Mouse (Mus musculus) retina, embryonic 14.5 days (tissue): ENCODE measurements at regions not wholly inside any gene's neighbourhood (a gene's known extent, or its start where the extent isn't known, plus 50 kb on each side); places are given as distances from the start of the nearest gene placed in this dataset.

Experiments
- DNase-seq: peaks from one replicate; pipeline ENCODE4 v3.0.0-alpha.2; 2015; ENCODE audit warnings: low spot score

GRCm38 (mm10) chr6:148599473-148599872, 155.3 kb upstream of the Tmtc1 start:
- DNase-seq: no peak

GRCm38 (mm10) chr6:148598746-148599337, 154.7 kb upstream of the Tmtc1 start:
- peak; percentile 73 for DNase-seq

DNA sequence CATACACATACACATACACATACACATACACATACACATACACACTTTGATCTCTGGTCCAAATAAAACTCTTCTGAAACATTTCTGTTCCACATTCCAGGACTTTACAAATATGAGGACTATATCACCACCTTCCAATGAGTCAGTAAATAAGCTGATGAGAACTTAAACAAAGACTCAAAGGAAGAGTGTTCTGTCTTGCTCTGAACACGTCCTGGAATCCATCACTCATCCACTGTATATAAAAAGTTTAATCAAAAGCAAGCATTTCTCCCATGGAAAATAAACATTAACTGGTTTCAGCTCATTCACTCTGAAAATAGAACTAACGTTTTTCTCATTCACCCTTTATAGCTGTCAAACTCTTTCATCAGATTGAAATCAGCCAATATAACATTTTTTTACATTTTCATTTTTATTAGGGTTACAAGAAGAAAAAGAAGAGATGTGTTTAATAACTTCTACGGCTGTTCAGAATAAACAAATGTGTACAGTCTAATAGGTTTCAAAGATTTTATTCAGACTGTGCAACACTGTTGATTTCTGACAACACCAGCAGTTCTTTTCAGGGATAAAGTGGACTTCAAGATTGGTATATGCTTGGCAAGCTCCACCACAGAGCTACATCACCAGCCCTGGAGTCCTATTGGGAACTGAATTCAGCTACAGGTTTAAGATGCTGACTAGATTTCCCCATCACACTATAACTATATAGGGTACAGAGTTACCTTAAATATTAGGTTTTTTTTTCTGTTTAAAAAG, 151.0 kb upstream of the Tmtc1 start:
- DNase-seq: no peak

- DNase-seq: no peak
Measured at GRCm38 (mm10) chr6:148588971-148589370, 144.8 kb upstream of the Tmtc1 start.

DNA sequence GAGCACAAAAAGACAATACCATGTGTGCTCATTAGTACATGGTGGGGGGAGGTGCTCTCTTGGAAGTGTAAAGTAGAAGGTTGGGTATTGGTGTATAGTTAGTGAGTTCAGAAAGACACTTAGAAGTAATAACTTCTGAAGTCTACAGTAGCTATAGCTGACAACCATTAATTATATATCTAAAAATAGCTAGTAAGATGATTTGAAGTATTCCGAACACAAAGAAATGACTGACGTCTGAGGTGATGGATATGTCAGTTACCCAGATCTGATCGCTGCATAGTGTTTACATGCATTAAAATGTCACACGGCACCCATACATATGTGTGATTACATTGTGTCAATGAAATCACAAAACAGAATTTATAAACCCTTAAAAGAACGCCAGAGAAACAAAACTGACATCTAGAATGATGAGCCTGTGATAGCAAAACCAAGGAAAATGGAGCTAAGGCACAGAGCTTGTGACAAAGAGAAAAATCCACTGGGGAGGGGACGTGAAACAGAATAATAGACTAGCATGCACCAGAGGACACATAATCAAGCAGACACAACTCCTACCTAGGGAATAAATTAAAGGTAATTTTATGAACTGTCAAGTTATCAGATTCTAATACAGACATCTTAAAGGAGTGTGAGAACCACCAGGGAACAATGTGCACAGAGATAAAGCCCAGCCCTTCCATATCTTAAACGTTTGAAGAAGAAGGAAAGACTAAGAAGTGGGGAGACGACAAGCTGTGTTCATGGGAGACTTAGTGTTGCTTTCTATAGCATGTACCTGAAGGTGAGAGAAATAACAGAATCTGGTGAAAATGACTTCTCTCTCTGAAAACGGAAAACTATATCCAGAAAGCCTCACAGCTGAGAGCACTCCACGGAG, 142.5 kb upstream of the Tmtc1 start:
- DNase-seq: peak; percentile 15

DNA sequence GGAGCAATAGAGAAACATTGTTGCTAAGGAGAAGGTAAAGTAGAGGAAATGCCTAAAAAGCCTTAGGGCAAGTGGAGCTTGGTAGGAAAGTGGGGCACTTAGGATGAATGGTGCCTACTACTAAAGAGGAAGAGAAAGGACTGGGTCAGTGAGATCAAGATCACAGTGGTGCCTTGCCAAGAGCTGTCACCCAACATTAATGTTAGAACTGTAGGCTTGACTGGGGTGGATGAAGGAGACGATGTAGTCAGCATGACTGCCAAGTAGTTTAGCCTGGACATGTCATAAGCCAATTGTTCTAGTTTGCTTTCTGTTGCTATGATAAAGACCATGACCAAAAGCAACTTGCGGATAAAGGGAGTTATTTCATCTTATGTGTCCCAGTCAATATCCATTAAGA, 139.9 kb upstream of the Tmtc1 start:
- peak; percentile 22 for DNase-seq

- no peak for DNase-seq
Measured at GRCm38 (mm10) chr6:148578281-148578680, 134.1 kb upstream of the Tmtc1 start.

DNA sequence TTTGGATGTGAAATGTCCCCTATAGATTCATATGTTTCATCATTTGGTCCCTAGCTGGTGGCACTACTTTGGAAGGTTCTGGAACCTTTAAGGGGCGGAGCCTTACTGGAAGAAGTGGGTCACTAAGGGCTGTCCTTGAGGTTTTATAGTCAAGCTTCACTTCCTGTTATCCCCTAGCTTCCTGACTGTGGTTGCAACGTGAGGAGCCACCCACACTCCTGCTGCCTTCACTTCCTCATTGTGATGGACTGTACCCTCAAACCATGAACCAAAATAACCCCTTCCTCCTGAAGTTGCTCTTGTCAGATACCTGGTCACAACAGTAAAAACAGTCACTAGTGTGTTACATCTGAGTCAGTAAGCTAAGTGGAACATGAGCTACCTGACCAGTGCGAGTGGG, 133.5 kb upstream of the Tmtc1 start:
- DNase-seq: no peak

DNA sequence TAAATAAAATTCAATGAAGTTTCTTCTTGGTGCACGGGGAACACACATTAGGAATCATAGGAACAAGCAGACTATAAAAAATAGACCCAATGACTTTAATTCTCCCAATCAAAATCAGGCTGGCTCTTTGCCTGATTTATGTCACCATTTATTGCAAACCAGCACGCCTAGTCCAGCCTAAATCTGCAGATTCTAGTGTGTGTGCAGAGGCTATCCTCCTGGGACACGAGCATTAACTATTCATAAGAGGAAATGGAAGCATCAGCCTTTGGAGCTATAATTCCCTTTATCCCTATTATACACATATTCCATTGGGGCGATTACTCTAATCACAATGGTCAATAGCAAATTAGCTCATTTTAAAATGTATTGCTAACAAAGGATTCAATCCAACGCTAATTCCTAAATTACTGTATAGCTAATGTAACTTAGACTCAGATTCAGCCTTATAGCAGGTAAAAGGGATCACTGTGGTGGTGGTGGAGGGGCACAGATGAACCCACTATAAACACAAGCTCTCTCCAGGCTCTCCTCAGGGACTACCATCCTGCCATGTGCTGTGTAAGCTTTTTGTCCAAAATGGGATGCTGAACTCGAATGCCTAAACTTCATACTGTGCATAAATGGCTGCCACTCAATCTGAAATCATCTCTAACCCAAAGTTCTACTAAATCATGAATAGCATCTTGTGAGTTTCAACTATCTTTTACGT, 130.7 kb upstream of the Tmtc1 start:
- DNase-seq: peak; percentile 37

- no peak for DNase-seq
Measured at GRCm38 (mm10) chr6:148572201-148572600, 128.0 kb upstream of the Tmtc1 start.

DNA sequence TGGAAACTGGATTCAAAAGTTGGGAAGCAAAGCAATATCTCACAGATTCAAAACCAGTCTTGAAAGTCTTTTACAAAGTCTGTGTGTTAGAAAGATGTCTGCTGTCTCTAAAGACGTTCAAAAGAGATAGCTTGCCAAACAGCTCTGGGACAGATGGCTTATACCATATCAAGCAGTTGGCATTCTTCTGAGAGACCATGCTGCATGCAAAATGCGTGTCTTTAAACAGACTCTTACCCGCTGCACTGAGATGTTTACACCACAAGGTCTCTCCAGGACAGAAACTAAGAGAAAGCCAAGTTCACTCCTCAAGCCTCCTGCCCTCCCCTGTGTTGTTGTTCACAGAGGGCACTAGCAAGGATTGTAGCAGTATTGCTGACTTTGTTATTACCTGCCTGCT, 127.5 kb upstream of the Tmtc1 start:
- no peak for DNase-seq

GRCm38 (mm10) chr6:148564146-148564545, 120.0 kb upstream of the Tmtc1 start:
- no peak for DNase-seq

GRCm38 (mm10) chr6:148562206-148562708, 118.1 kb upstream of the Tmtc1 start:
- DNase-seq: no peak

DNA sequence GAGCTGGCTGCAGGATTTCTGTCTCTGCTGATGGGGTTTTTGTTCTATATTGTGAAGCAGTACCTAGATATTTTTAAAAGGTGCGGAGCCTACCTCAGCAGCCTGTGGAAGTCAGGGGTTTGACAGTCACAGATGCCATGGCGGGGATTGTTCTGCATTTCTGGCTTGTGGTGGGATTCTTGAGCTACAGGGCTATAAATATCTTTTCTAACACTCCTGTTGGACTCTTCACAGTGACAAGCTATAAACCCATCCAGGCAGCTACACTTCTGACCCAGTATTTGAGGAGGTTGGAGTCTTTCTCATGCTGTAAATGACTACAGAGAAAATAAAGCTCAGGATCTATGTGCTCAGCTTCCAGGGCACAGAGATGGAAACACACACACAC, 112.3 kb upstream of the Tmtc1 start:
- DNase-seq: no peak

- no peak for DNase-seq
Measured at GRCm38 (mm10) chr6:148555651-148556483, 111.7 kb upstream of the Tmtc1 start.

DNA sequence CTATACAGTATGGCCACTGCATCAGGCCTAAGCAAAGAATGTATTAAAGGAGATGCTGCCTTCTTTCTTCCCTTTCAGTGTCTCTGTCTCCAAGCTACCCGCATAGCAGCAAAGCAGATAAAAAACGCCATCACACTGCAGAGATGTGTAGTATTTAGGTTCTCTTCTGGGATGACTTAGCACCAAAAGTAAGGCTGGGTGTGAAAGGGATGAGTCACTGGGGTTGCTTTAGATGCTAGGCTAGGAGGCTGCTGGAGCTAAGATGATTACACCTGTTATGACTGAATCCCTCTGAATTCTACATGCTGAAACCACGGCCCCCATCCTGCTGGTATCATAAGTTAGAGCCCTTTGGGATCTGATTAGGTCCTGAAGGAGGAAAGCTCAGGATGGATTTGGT, 110.3 kb upstream of the Tmtc1 start:
- DNase-seq: no peak

- no peak for DNase-seq
Measured at GRCm38 (mm10) chr6:148553616-148554015, 109.4 kb upstream of the Tmtc1 start.

- no peak for DNase-seq
Measured at GRCm38 (mm10) chr6:148551097-148551496, 106.9 kb upstream of the Tmtc1 start.

GRCm38 (mm10) chr6:148548138-148548778, 104.1 kb upstream of the Tmtc1 start:
- no peak for DNase-seq

GRCm38 (mm10) chr6:148543047-148543446, 98.9 kb upstream of the Tmtc1 start:
- DNase-seq: no peak

- no peak for DNase-seq
Measured at GRCm38 (mm10) chr6:148541981-148542380, 97.8 kb upstream of the Tmtc1 start.
